Mouse (Mus musculus): ENCODE data around the gene Mertk. TPM values are rescaled to one million over a fixed set of nuclear protein-coding genes. Genes with fewer than 3 reads are reported as not detected.
"Not testable (repeated sequence)": the region's sequence is repeated elsewhere in the genome, so short reads cannot be mapped to it uniquely, and the experiment has no call there.

Gene Mertk
- 11.7 and 14.0 TPM in 2 replicates for total RNA-seq (2021)
- long read RNA-seq, experiment 1, partial matches to known transcripts = 0 of 3 reads
- long read RNA-seq, experiment 1, other reads (novel, unspliced or antisense) = 3 of 3 reads
- long read RNA-seq, experiment 2, partial matches to known transcripts = 0 of 1 reads
- long read RNA-seq, experiment 2, other reads (novel, unspliced or antisense) = 1 of 1 reads

DNA sequence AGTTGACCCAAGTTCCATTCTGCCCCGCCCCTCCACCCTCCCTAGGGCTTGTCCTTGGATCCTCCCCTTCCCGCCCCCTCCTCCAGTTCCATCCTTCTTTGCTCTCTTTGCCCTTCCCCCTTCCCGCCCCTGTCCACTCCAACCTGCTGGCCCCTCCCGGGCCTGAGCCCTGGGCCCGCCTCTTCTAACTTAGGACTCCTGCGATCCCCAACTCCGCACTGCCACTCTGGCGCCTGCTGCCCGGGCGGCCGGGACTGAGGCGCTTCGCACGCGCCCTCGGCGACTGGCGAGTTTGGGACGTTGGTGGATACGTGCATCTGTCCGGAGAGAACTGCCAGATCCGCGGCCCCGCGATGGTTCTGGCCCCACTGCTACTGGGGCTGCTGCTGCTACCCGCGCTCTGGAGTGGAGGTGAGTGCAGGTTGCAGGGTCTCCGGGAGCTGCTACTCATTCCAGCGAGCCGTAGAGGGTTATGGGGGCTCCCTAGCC lies at the start of gene Mertk:
Gene Mertk, plus strand, starts transcription at position 264 of the 489 bp plus-strand sequence.
- DNase-seq = peak; percentile 94

DNA sequence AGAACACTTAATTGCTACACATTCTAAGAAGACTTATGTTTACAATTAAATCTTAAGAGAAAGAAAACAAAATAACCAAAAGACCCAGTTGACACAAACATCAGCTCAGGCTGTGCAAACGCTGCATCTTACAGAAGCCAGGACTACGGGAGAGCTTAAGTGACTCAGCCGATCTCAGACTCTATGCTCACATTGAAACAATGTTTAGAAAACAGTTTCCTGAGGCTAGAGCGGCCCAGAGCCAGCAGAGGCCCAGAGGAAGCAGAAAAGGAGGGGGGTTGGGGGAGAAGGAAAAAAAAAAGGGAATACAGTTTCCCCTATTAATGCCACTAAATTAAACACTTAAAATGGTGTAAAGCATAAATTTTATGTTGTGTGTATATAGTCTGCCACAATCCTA lies 18.1 kb upstream of the Mertk start:
- no peak for DNase-seq

DNA sequence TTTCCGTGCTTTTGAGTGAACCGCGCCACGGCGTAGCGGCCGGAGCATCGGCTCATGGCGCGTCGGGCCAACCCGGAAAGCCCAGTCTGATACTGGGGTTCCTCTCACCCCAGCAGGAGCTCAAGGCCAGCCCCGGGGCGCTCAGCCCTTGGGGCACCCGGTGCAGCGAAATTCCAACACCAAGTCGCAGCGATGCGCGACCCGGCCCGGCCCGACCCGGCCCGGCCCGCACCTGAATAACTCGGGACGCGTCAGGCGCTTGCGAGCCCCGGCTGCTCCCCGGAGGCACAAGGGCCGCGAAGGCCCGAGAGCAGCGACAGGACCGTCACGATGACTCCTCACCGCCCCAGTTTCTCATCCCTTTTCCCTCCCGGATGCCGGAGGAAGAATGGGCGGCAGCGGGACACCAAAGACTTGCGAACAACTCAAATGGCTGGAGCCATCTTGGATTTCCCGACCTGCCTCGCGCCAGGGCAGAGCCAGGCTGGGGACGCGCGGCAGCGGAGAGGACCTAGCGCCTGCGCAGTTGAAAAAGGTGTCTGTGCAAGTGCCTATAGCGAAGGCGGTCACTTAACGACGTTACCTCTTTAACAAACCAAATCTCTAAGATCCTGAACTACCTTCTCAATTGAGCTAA lies 11.7 kb upstream of the Mertk start, which contains the start of gene Anapc1:
Gene Anapc1, minus strand, starts transcription at position 471 of the 637 bp plus-strand sequence.
- DNase-seq = peak; percentile 95

DNA sequence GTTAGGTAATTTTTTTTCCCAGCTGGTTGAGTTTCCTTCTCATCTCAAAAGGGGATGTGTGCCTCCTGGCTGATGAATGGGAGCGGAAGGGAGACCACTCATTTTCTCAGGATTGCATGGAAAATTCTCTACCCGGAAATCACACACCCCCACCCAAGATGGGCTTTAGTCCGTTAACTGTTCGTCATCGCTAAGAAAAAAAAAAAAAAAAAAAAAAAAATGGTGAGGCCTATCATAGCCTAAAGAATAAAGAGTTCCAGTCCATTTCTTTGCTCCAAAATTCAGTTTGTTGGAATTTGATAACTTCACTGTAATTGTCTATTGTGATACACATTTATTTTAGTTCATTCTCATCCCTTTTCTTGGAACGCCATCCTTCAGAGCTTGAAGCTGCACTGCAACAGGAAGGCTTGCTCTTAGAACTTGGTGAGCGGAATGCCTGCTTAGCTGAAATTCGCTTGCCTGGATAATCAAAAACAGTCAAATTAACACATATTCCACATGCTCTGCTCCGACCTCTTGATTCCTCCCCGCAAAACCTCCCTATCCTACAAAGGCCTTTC lies 11.1 kb upstream of the Mertk start:
- no peak for DNase-seq

DNA sequence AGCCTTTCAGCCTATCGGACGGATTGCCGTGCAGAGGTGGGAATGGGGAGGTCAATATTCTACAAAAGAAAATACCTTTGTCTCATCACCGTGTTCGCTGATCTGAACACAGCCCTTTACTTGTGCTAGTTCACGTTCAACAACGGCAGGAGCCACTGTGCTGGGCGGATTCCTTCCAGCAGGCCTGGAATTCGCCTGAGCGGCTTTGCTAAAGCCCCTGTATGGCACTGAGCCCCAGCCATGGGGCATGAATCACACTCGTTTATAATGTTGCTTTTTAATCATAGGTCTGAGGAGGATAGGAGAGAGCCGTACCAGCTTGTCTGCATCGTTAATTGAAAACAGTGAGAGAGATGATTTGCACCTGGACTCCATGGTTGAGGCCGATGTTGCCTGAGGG lies 6.4 kb upstream of the Mertk start:
- DNase-seq = no peak

DNA sequence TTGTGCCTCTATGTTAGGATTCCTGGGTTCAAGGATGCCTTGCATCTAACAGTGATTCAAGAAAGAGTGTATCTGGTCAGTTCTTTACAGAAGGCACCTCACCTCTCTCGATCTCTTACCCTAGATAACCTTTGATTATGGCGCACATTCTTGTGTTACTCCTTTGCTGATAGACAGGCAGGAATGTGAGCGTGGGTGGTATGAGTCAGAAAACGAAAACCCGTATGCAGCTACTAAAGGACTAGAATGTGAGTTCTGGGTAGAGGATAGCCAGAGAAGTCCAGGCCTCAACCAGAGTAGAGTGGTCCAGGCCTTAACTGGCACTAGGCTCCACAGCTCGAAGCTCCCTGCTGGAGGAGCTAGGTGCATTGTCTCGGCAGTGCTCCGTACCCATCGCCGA lies 6.0 kb upstream of the Mertk start:
- no peak for DNase-seq

DNA sequence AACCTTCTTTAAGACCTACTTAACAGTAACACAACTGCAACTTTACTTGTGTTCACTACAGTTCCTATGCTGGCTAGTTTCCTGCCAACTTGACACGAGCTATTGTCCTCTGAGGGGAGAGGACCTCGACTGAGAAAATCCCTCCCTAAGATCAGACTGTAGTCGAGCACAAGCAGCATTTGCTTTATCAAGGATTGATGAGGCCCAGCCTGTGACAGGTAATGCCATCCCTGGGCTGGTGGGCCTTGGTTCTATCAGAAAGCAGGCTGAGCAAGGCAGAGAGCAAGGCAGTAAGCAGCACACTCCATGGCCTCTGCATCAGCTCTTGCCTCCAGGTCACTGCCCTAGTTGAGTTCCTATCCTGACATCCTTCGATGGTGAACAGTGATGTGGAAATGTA lies 5.5 kb upstream of the Mertk start:
- DNase-seq = no peak

DNA sequence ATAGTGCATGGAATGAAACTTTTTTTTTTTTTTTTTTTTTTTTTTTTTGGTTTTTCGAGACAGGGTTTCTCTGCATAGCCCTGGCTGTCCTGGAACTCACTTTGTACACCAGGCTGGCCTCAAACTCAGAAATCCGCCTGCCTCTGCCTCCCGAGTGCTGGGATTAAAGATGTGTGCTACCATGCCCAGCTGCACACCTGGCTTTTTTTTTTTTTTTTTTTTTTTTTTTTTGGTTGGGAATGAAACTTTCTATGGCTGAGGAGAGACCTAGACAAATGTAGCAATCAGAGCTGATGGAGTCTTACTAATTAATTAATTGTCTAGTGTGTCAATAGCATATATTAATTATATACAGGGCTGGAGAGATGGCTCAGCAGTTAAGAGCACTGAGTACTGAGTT lies 4.9 kb upstream of the Mertk start:
- DNase-seq = not testable (repeated sequence)

DNA sequence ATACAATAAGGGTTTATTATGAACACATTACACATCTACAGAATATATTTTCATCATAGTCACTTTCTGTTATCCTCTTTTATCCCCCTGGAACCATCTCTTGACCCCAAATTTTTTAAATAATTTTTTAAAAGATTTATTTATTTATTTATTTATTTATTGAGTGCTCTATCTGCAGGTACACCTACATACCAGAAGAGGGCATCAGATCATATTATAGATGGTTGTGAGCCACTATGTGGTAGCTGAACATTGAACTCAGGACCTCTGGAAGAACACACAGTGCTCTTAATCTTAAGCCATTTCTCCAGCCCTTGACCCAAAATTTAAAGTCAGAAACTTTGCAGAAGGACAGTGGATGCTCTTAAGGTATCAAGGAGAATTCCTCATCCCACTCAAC lies 4.2 kb upstream of the Mertk start:
- DNase-seq = no peak

DNA sequence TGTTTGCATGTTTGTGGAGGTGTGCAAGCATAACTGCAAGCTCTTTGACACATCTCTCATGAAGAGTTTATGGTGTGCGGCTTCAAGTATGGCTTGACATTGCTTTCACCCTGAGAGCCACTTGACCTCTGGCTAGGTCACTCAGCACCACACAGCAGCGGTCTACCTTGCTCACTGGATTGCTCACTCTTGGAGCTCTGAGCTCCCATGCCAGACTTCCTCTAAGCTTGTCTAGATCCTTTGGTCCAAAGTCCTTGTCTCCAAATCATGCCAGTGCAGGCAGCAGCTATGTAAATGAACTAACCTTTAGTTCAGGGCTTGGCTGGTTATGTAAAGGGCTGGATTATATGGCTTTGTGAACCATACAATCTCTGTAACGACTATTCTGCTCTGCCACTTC lies 2.3 kb upstream of the Mertk start:
- DNase-seq = no peak

DNA sequence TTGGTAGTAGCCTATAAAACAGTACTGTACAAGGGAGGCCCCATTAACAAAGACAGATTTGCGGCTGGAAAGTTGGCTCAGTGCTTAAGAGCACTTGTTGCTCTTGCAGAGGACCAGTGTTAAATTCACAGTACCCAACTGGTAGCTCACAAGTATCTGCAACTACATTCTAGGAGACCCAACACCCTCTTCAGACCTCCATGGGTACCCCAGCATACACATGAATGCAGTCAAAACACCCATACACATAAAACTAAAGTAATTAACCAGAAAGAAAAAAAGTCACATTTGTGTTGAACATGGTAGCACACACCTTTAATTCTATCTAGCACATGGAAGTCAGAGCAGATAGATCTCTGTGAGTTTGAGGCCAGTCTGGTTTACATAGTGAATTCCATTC lies 1.7 kb upstream of the Mertk start:
- DNase-seq = no peak

DNA sequence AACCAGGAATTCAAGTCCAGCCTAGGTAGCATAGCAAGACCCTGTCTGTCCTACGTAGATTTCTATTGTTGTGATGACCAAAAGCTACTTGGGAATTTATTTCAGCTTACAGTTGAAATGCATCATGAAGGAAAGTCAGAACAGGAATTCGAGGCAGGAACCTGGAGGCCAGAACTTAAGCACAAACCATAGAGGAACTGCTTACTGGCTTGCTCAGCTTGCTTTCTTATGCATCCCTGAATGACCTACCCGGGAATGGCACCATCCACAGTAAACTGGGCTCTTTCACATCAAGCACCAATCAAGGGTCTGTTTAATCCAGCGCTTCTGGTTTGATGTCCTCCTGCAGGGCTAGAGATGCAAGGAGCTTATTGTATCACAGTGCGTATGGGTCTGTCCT lies 1.2 kb upstream of the Mertk start:
- no peak for DNase-seq

DNA sequence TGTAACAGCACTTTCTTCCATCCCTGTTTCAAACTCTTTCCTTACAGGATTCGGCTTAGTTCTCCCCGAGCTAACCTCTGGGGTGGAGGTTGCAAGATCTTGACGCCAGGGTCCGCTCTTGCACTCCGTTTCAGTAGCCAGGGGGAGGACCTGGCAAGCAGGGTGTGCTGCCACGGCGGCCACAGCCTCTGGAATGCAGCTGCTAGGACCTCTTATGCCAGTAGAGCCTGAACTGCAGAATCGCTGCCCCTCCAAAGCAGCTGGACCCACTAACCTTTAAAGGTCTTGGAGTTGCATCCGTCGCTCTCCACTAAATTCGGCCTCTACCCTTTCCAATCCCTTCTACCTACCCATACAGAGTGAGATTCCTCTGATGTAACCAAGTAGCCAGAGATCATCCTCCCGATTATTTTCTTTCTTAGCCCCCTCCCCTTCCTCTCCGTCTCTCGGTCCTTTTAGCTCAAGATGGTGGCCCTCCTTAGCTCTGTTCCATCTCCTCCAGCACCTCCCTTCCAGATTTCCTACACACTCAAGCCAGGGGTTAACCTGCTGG lies 540 bp upstream of the Mertk start:
- DNase-seq = peak; percentile 92

DNA sequence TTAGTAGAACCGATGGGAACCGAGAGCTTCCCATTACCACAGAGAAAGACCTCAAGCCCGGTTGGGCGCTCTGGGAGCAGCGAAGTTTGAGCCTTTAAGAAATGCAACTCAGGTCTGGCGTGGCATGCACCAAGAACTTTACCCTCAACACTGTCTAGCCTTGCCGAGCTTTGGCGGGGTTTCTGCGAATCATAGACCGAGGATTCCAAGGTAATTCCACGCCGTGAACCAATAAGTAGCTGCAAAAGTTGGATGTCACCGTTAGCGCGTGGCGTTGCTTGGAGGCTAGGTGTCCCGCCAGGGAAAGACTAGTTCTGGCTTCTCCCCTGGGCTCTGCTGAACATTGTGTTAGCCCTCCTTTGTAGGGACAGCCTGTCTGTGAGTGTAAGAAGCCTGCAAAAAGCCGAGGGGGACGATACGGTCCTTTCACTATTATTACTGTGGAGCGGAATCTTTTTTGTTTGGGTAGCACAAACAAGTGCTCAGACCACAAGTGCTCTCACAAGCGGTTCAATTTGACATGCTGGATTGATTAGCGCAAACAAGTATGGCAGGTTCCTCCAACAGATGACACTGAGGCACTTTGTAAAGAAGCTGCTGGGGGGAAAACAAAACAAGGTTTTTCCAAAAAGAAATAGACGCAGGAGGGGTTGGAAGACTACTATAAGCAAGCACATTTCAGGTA lies 587 bp downstream of the Mertk start:
- DNase-seq = peak; percentile 76

DNA sequence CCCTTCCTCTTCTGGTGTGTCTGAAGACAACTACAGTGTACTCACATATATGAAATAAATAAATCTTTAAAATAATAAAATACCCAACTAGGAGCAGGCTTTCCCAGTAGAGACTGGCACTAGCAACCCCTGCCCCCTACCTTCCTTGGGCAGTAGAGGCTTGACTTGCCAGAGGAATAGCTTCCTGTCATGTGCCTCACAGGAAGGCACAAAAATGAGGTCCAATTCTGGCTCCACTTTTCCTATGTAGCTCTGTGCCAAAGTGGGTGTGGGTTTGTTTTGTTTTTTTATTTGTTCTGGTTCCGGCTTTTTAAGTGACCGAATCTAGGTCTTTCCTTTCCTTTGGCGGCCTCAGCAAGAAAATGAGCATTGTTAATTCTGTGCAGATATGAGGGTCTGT lies 5.7 kb downstream of the Mertk start:
- DNase-seq = peak; percentile 41

DNA sequence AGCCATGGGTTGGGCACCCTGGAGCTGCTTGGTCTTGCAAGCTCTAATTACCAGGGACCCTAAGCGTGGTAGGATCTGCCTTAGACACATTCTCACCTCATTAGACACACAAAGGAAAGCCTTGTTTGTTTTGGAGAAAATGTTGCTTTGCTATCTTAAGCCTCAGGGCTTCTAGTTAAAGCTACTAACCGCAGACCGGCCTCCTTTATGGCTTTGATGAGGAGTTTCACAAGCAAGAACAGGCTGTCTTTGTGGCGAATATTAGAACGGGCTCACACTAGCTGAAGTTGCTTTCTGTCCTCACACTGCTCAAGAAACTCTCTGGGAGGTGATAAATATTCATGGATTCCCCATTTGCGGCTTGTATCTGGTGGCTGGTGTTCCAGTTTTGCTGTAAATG lies 10.5 kb downstream of the Mertk start:
- DNase-seq = no peak

DNA sequence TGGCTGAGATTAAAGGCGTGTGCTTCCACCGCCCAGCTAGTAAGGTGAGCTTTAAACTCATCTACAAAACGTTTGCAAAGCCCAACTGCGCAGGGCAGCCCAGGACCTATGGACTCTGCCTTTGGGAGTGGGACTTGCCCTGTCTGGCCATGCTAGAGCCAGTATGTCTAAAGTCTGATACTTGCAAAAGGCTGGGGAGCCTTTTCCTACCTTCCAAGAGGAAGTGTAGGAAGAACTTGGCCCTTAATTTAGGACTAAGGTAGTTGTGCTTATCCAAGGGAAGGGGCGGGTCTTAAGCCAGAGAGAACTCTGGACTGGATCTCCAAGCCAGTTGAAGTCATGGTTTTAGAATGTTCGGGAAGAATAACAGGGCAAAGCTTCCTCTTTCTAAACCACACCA lies 11.9 kb downstream of the Mertk start:
- no peak for DNase-seq

DNA sequence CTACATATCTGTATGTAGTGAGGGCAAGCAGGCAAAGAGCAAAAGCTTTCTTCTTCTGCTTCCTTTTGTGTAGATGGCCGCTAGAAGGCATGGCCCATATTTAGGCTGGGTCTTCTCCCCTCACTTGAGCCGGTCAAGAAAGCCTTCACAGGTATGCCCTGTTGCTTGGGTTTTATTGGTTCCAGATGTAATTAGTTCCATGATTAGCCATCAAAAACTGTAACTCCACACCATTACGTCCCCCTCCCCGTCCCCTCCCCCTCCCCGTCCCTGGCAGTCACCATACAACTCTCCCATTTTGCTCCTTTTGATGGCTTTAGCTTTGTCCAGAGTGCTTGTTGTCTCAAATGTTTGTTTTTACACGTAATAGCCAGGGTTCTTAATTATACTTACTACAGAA lies 14.2 kb downstream of the Mertk start:
- DNase-seq = no peak

DNA sequence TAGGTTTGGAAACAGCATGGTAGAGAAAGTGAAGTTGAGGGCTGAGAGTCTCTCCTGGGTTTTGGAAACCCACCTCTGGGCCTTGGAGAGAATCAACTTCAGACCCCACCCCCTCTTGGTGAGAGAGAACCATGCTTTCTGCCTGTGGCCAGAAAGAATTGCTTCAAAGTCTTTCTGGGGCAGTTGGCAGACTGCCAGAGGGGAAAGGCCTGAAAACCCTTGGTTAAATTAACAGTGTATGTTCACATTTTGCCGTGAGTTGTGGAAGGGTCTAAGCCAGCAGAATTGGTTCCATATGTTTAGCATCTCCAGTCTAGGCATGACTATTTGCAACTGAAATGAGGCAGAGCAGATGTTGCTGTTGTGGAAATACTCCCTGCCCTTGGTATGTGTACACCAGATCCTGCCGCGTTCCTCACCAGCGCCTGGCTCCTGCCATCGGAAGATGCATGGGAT lies 14.8 kb downstream of the Mertk start:
- peak; percentile 54 for DNase-seq

DNA sequence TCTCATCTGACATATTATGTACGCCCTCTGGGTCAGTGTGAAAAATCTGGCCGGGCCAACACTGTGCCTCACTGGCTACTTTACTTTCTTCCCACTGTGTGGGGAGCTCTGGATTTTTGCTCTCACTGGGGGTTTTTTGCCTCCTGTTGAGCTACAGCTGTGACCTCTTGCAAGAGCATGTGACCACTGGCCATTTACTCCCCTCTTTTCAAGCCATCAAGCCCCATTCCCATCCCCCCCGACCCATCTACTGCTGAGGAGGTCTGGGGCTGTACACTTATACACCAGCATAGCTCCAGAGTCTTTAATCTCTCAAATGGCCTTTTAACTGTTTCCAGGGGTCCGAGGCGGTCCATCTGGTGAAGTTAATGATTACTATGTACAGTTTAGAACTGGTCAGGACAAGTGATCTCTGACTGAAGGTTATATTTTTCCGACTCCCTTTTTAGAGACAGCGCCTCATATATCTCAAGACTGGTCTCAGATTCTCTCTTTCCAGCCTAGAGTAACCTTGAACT lies 16.0 kb downstream of the Mertk start:
- DNase-seq = no peak

DNA sequence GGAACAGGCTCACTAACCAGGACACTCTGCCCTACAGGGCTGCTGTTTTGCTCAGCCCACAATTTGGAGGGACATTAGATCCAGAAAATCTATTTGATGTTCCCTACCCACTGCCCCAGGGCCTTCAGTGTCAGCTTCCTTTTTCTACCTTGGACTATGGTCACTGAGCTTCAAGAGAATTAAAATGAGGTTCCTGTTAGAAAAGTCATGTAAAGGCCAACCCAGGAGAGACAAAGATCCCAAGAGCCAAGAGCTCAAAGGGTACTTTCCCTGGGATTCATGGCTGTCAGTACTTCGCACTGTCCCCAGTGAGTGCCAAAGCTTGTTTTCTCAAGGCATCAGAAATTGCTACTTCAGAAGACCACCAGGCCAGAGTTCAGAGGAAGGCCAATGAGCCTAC lies 17.2 kb downstream of the Mertk start:
- DNase-seq = no peak

DNA sequence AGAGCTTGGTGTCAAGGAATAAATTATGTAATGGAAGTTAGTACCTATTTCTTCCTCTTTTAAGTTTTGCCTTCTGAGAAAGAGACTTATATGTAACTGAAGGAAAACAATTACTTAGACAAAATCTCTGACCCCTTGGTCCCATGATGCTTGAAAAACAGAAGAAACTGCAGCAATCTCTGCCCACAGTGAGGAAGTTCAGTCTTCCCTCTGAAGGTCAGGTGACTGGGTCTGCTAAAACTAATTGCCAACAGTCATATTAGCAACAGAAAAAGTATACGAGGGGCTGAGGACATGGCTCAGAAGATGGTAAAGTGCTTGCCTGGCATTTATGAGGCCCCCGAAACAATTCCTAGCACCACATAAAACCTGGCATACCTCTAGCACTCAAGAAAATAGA lies 20.6 kb downstream of the Mertk start:
- DNase-seq = no peak

All from adrenal gland, postnatal 14 days (tissue).